ENCODE assay signal across 16 mouse cellular contexts in the genomic region with DNA sequence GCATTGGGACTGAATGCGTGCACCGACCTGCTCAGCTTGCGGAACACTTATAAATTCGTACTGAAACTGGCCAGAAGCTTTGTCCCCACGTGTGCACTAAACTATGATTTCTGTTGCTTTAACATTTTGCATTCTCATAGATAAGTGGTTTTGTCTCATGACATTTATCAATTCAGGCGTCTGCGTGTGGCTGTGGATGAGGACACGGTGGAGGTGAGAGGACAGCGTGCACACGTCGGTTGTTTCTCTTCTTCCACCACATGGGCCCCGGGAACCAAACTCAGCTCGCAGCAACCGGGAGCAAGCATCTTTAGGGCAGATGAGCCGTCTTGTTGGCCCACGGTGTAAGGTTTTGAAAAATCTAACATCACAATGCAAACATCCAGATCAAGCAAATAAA.
DNase-seq lines count a peak whose midpoint lies in the region; ATAC-seq and TF ChIP-seq lines count a peak whose summit lies in the region.
"Had no signal": no experiment of that assay in that cellular context is flagged by ENCODE, and none has a peak within 500 bp of the region (broad histone marks: within the 10 kb centered on the region; RNA-seq: fewer than 3 reads in every experiment).

No protein-coding gene starts in this region.

- H3K36me3 ChIP-seq in heart, embryonic 10.5 days, result 0 out of 2 replicates have a peak, but pooled peaks cover 3% of the 10 kb centered on the region
- H3K36me3 ChIP-seq in testis, adult 2 months (ENCODE audit: control insufficient read depth, insufficient read depth, low read length), result no peaks in the 10 kb centered on the region
- H3K36me3 ChIP-seq in liver, embryonic 16.5 days (ENCODE audit: control insufficient read depth, insufficient read depth), result no peaks in the 10 kb centered on the region
- H3K36me3 ChIP-seq: embryonic facial prominence, embryonic 12.5 days; forebrain, embryonic 15.5 days; limb, embryonic 15.5 days had no signal

- peak overlapping the region; percentile 58; the same call in 1 of the 2 replicates for H3K4me2 ChIP-seq in liver, embryonic 16.5 days (ENCODE audit: low read depth, low read length)
- H3K4me2 ChIP-seq: embryonic facial prominence, embryonic 12.5 days had no signal

- 86% methylated on average over 16 of the region's 16 CpGs for WGBS in heart, embryonic 10.5 days
- 54% methylated on average over 16 of the region's 16 CpGs for WGBS in liver, embryonic 16.5 days (ENCODE audit: insufficient replicate concordance)

- H3K4me1 ChIP-seq in heart, embryonic 10.5 days, result peaks cover 15% of the 10 kb centered on the region; the same call in 1 of the 2 replicates
- H3K4me1 ChIP-seq in testis, adult 2 months (ENCODE audit: control insufficient read depth, insufficient read depth, low read length), result no peaks in the 10 kb centered on the region
- peaks cover 7% of the 10 kb centered on the region for H3K4me1 ChIP-seq in liver, embryonic 16.5 days (ENCODE audit: control insufficient read depth, low read depth, low read length)

- no peak for TF ChIP-seq CTCF in testis, adult 2 months (IDR thresholded peaks at IDR 0.05; ENCODE audit: control insufficient read depth, insufficient read depth, insufficient replicate concordance, low read depth, low read length)

- no peak for TF ChIP-seq POLR2A in testis, adult 2 months (IDR thresholded peaks at IDR 0.05; ENCODE audit: control insufficient read depth, low read depth, low read length)

- H3K4me3 ChIP-seq in heart, embryonic 10.5 days, result no peak overlapping the region
- no peak overlapping the region for H3K4me3 ChIP-seq in testis, adult 2 months (ENCODE audit: control insufficient read depth, low read depth, low read length)
- H3K4me3 ChIP-seq in liver, embryonic 16.5 days (ENCODE audit: low read depth, low read length), result no peak overlapping the region
- H3K4me3 ChIP-seq: embryonic facial prominence, embryonic 12.5 days; forebrain, embryonic 15.5 days; left cerebral cortex, adult 2 months; limb, embryonic 15.5 days; midbrain, embryonic 10.5 days had no signal

- ATAC-seq in liver, embryonic 16.5 days (ENCODE audit: low read depth), result no peak
- ATAC-seq: forebrain, embryonic 15.5 days; hindbrain, postnatal 0 days; Patski had no signal

- H3K9ac ChIP-seq in liver, embryonic 16.5 days (ENCODE audit: low read depth, low read length), result no peak overlapping the region
- H3K9ac ChIP-seq: embryonic facial prominence, embryonic 12.5 days; forebrain, embryonic 15.5 days; limb, embryonic 15.5 days had no signal

- DNase-seq in heart, embryonic 10.5 days (ENCODE audit: low spot score), result no peak
- no peak for DNase-seq in heart, adult 18-20 months
- DNase-seq in testis, postnatal 14 days (ENCODE audit: low spot score), result no peak
- no peak for DNase-seq in cerebellum, adult 11 months
- no peak for DNase-seq in natural killer cell, adult 2 months (ENCODE audit: low spot score in 2 of 2)
- DNase-seq: cerebellum, adult 2 months; lung, postnatal 4 days had no signal

- H3K27ac ChIP-seq in heart, embryonic 10.5 days, result 0 out of 2 replicates have a peak overlapping the region, but pooled peaks have one; percentile 6
- H3K27ac ChIP-seq in testis, adult 2 months (ENCODE audit: control insufficient read depth, insufficient read depth, low read depth, low read length), result peak overlapping the region; percentile 44
- no peak overlapping the region for H3K27ac ChIP-seq in liver, embryonic 16.5 days (ENCODE audit: low read length)
- H3K27ac ChIP-seq: embryonic facial prominence, embryonic 12.5 days; hindbrain, postnatal 0 days; left cerebral cortex, adult 2 months; midbrain, embryonic 10.5 days had no signal

- no peaks in the 10 kb centered on the region for H3K27me3 ChIP-seq in heart, embryonic 10.5 days (ENCODE audit: insufficient read depth, poor library complexity, severe bottlenecking)
- no peaks in the 10 kb centered on the region for H3K27me3 ChIP-seq in testis, adult 2 months (ENCODE audit: control insufficient read depth, insufficient read depth, low read length)
- H3K27me3 ChIP-seq in liver, embryonic 16.5 days (ENCODE audit: control insufficient read depth, insufficient read depth, low read depth, low read length), result no peaks in the 10 kb centered on the region
- H3K27me3 ChIP-seq: embryonic facial prominence, embryonic 12.5 days; forebrain, embryonic 15.5 days; limb, embryonic 15.5 days; Patski had no signal

- H3K9me3 ChIP-seq in heart, embryonic 10.5 days, result no peaks in the 10 kb centered on the region
- H3K9me3 ChIP-seq in liver, embryonic 16.5 days (replicated peaks; ENCODE audit: control insufficient read depth, low read length), result peaks cover 3% of the 10 kb centered on the region; the same call in 1 of the 2 replicates
- H3K9me3 ChIP-seq: embryonic facial prominence, embryonic 12.5 days; forebrain, embryonic 15.5 days; limb, embryonic 15.5 days; midbrain, embryonic 10.5 days had no signal
